Mouse (Mus musculus) MEL (cell line): ENCODE measurements around the gene Entpd8. TPM values are rescaled to one million over a fixed set of nuclear protein-coding genes. Genes with fewer than 3 reads are reported as not detected.
A peak's percentile ranks its signal among the peaks of the same experiment; 100 is the strongest.

Source experiments
- DNase-seq: peaks from one replicate; pipeline ENCODE4 v3.0.0; 2011; ENCODE audit warnings: low read depth, low spot score
- H3K27ac ChIP-seq: 2 replicates; pipeline ENCODE4 v1.5.1; 2012; ENCODE audit warnings: low read depth, mild to moderate bottlenecking, control low read depth, low read length, moderate library complexity; ENCODE audit not compliant: control insufficient read depth
- H3K27me3 ChIP-seq, 2 experiments: fragments of 150-350 bp in 1 of 2; sonication (generic) in 1 of 2; 2 replicates each; pipeline ENCODE4 v1.6.1; 2012; ENCODE audit warnings: low read length in 2 of 2, mild to moderate bottlenecking in 2 of 2, improper control_type of control experiment in 1 of 2, moderate library complexity in 1 of 2; ENCODE audit not compliant: insufficient read depth in 2 of 2, control insufficient read depth in 1 of 2
- H3K36me3 ChIP-seq, 2 experiments: 2 replicates each; pipeline ENCODE4 v1.6.1; 2012 to 2014; ENCODE audit warnings: low read length in 2 of 2, improper control_type of control experiment in 1 of 2, inconsistent platforms in 1 of 2, mild to moderate bottlenecking in 1 of 2; ENCODE audit not compliant: insufficient read depth in 2 of 2, control insufficient read depth in 1 of 2
- H3K4me1 ChIP-seq, 2 experiments: fragments of 150-350 bp in 1 of 2; sonication (generic) in 1 of 2; 2 replicates each; pipeline ENCODE4 v1.6.1; 2012; ENCODE audit warnings: low read length in 2 of 2, improper control_type of control experiment in 1 of 2, mild to moderate bottlenecking in 1 of 2; ENCODE audit not compliant: insufficient read depth in 2 of 2, control insufficient read depth in 1 of 2
- H3K4me3 ChIP-seq, 2 experiments: fragments of 150-350 bp in 1 of 2; sonication (generic) in 1 of 2; 2 replicates each; pipeline ENCODE4 v1.5.1; 2012; ENCODE audit warnings: low read depth in 2 of 2, low read length in 2 of 2, mild to moderate bottlenecking in 2 of 2, moderate library complexity in 2 of 2, control low read depth in 1 of 2, improper control_type of control experiment in 1 of 2; ENCODE audit not compliant: control insufficient read depth in 1 of 2, insufficient read depth in 1 of 2
- H3K79me2 ChIP-seq: 2 replicates; pipeline ENCODE4 v1.6.1; 2012; ENCODE audit warnings: mild to moderate bottlenecking, low read length, moderate library complexity; ENCODE audit not compliant: control insufficient read depth, poor library complexity, insufficient read depth
- H3K9ac ChIP-seq: 2 replicates; pipeline ENCODE4 v1.6.1; 2012; ENCODE audit warnings: low read depth, mild to moderate bottlenecking, control low read depth, low read length, moderate library complexity; ENCODE audit not compliant: control insufficient read depth, poor library complexity, severe bottlenecking
- H3K9me3 ChIP-seq: fragments of 150-350 bp; sonication (generic); replicated peaks from 2 replicates; pipeline ENCODE4 v1.6.1; 2012; ENCODE audit warnings: mild to moderate bottlenecking, low read length, improper control_type of control experiment, moderate library complexity; ENCODE audit not compliant: insufficient read depth
- BHLHE40 ChIP-seq: IDR thresholded peaks from 2 replicates; pipeline ENCODE4 v1.6.1; 2012; ENCODE audit warnings: low read depth, mild to moderate bottlenecking, inconsistent platforms, low read length, improper control_type of control experiment, borderline replicate concordance
- CHD1 ChIP-seq: IDR thresholded peaks from 2 replicates; pipeline ENCODE4 v1.6.1; 2012; ENCODE audit warnings: low read depth, mild to moderate bottlenecking, inconsistent platforms, low read length, improper control_type of control experiment
- CHD2 ChIP-seq: IDR thresholded peaks from 2 replicates; pipeline ENCODE4 v1.6.1; 2011; ENCODE audit warnings: low read length, improper control_type of control experiment
- CTCF ChIP-seq, 3 experiments: IDR thresholded peaks in 2 of 3; conservative IDR thresholded peaks in 1 of 3; 2 replicates each; pipeline ENCODE4 v1.5.1; 2011 to 2012; ENCODE audit warnings: low read length in 3 of 3, low read depth in 2 of 3, mild to moderate bottlenecking in 2 of 3, improper control_type of control experiment in 1 of 3, inconsistent platforms in 1 of 3, mixed read lengths in 1 of 3, moderate library complexity in 1 of 3; ENCODE audit not compliant: control insufficient read depth in 1 of 3, insufficient read depth in 1 of 3, poor library complexity in 1 of 3, severe bottlenecking in 1 of 3
- EP300 ChIP-seq, 2 experiments: IDR thresholded peaks; 2 replicates each; pipeline ENCODE4 v1.6.1; 2011; ENCODE audit warnings: improper control_type of control experiment in 2 of 2, low read length in 2 of 2, low read depth in 1 of 2, mild to moderate bottlenecking in 1 of 2
- GATA1 ChIP-seq: IDR thresholded peaks from 2 replicates; pipeline ENCODE4 v1.6.1; 2011; ENCODE audit warnings: low read depth, low read length, improper control_type of control experiment
- HCFC1 ChIP-seq: IDR thresholded peaks from 2 replicates; pipeline ENCODE4 v1.6.1; 2012; ENCODE audit warnings: low read depth, mild to moderate bottlenecking, inconsistent platforms, low read length, improper control_type of control experiment, moderate library complexity
- JUND ChIP-seq: IDR thresholded peaks from 2 replicates; pipeline ENCODE4 v1.6.1; 2011; ENCODE audit warnings: low read depth, mild to moderate bottlenecking, improper control_type of control experiment, low read length
- KAT2A ChIP-seq: conservative IDR thresholded peaks from 2 replicates; pipeline ENCODE4 v1.6.1; 2012; ENCODE audit warnings: low read depth, low read length, improper control_type of control experiment, inconsistent platforms
- MAFK ChIP-seq: IDR thresholded peaks from 2 replicates; pipeline ENCODE4 v1.6.1; 2011; ENCODE audit warnings: low read depth, mild to moderate bottlenecking, low read length, improper control_type of control experiment, borderline replicate concordance
- MAX ChIP-seq: IDR thresholded peaks from 2 replicates; pipeline ENCODE4 v1.6.1; 2011; ENCODE audit warnings: low read length, improper control_type of control experiment
- MAZ ChIP-seq: IDR thresholded peaks from 2 replicates; pipeline ENCODE4 v1.6.1; 2012; ENCODE audit warnings: low read depth, mild to moderate bottlenecking, inconsistent platforms, low read length, improper control_type of control experiment
- MYC ChIP-seq: IDR thresholded peaks from 2 replicates; pipeline ENCODE4 v1.6.1; 2011; ENCODE audit warnings: low read depth, mild to moderate bottlenecking, low read length, improper control_type of control experiment, moderate library complexity
- NELFE ChIP-seq: IDR thresholded peaks from 2 replicates; pipeline ENCODE4 v1.6.1; 2011; ENCODE audit warnings: low read depth, low read length, improper control_type of control experiment
- NRF1 ChIP-seq: IDR thresholded peaks from 2 replicates; pipeline ENCODE4 v1.6.1; 2014; ENCODE audit warnings: low read depth, mild to moderate bottlenecking, inconsistent platforms, low read length, improper control_type of control experiment, moderate library complexity; ENCODE audit not compliant: poor library complexity, insufficient read depth, severe bottlenecking
- POLR2A ChIP-seq, 2 experiments: IDR thresholded peaks; 2 replicates each; pipeline ENCODE4 v1.6.1; 2011 to 2012; ENCODE audit warnings: low read length in 2 of 2, mild to moderate bottlenecking in 2 of 2, control low read depth in 1 of 2, improper control_type of control experiment in 1 of 2, low read depth in 1 of 2, moderate library complexity in 1 of 2; ENCODE audit not compliant: control insufficient read depth in 1 of 2, insufficient read depth in 1 of 2, poor library complexity in 1 of 2
- POLR2AphosphoS5 ChIP-seq: IDR thresholded peaks from 2 replicates; pipeline ENCODE4 v1.6.1; 2012; ENCODE audit warnings: low read depth, borderline replicate concordance, mild to moderate bottlenecking, inconsistent platforms, low read length, moderate library complexity, mixed read lengths
- RCOR1 ChIP-seq: IDR thresholded peaks from 2 replicates; pipeline ENCODE4 v1.6.1; 2012; ENCODE audit warnings: low read depth, mild to moderate bottlenecking, inconsistent platforms, low read length, improper control_type of control experiment
- SMC3 ChIP-seq: IDR thresholded peaks from 2 replicates; pipeline ENCODE4 v1.6.1; 2011; ENCODE audit warnings: low read depth, low read length, improper control_type of control experiment
- TAL1 ChIP-seq: IDR thresholded peaks from 2 replicates; pipeline ENCODE4 v1.6.1; 2012; ENCODE audit warnings: mild to moderate bottlenecking, inconsistent platforms, low read length, moderate library complexity, mixed read lengths
- TBP ChIP-seq: IDR thresholded peaks from 2 replicates; pipeline ENCODE4 v1.8.0; 2011; ENCODE audit warnings: low read depth, low read length, improper control_type of control experiment
- TCF12 ChIP-seq: IDR thresholded peaks from 2 replicates; pipeline ENCODE4 v1.6.1; 2014; ENCODE audit warnings: low read depth, mild to moderate bottlenecking, inconsistent platforms, low read length, improper control_type of control experiment, moderate library complexity
- UBTF ChIP-seq: IDR thresholded peaks from 2 replicates; pipeline ENCODE4 v1.6.1; 2012; ENCODE audit warnings: low read depth, mild to moderate bottlenecking, inconsistent platforms, low read length, improper control_type of control experiment, moderate library complexity, borderline replicate concordance; ENCODE audit not compliant: insufficient read depth
- USF2 ChIP-seq, 2 experiments: IDR thresholded peaks; 2 replicates each; pipeline ENCODE4 v1.6.1; 2011 to 2012; ENCODE audit warnings: improper control_type of control experiment in 2 of 2, low read length in 2 of 2, borderline replicate concordance in 1 of 2, inconsistent platforms in 1 of 2, low read depth in 1 of 2, mild to moderate bottlenecking in 1 of 2; ENCODE audit not compliant: insufficient read depth in 1 of 2
- ZKSCAN1 ChIP-seq: IDR thresholded peaks from 2 replicates; pipeline ENCODE4 v1.6.1; 2012; ENCODE audit warnings: low read depth, mild to moderate bottlenecking, inconsistent platforms, low read length, improper control_type of control experiment, moderate library complexity
- polyA plus RNA-seq, 2 experiments: library from polyadenylated mRNA; stranded (reverse) in 1 of 2; unstranded in 1 of 2; fragments of >175 nt in 1 of 2; fragments of >200 nt in 1 of 2; gene quantifications; 2 replicates each; pipeline versions ENCODE4 v1.2.1 to v1.2.4; 2012; ENCODE audit warnings: low replicate concordance in 2 of 2, low read depth in 1 of 2; ENCODE audit not compliant: insufficient read length in 2 of 2, insufficient read depth in 1 of 2, missing spikeins in 1 of 2
- total RNA-seq: library from RNA; depleted of rRNA; stranded (reverse); fragments of 300-350 nt; gene quantifications from 2 replicates; pipeline ENCODE4 v1.2.3, GENCODE M21; 2012

Entpd8 gene
- total and polyA plus RNA-seq, 3 experiments = not detected

DNA sequence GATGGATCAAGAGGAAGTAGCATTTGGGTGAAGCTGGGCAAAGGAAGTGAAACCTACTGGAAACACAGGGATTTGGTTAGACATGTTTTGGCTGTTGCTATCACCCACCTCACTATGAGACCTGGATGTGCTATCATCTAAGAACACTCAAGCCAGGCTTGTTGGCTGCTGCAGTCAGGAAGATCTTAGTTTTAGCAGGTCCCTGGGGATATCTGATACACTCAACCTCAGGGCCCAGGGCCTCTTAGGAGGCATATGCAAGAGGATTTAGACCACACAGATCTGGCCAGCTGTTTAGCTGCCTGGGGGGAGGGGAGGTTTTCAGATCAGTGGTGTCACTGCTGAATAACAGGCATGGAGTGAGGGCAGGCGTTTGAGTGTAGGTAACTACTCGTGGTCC lies 35.3 kb downstream of the Entpd8 start (continued):
- TF ChIP-seq USF2 (IDR thresholded peaks at IDR 0.05; ENCODE audit: borderline replicate concordance in 1 of 2, insufficient read depth in 1 of 2, low read depth in 1 of 2, low read length in 2 of 2) = no peak
- no peak for TF ChIP-seq MAZ
- TF ChIP-seq POLR2A (IDR thresholded peaks at IDR 0.05; ENCODE audit: control insufficient read depth in 1 of 2, insufficient read depth in 1 of 2, low read depth in 1 of 2, low read length in 2 of 2, poor library complexity in 1 of 2) = no peak
- peak; percentile 80 for TF ChIP-seq GATA1
- TF ChIP-seq CHD2 = peak; percentile 20; the same call in 1 of the 2 replicates
- peak; percentile 29; the same call in 1 of the 2 replicates for TF ChIP-seq BHLHE40
- TF ChIP-seq NELFE = 0 out of 2 replicates have a peak, but pooled peaks have one; percentile 17
- TF ChIP-seq UBTF = no peak
- TF ChIP-seq CTCF (IDR thresholded peaks at IDR 0.05 in 2 of 3, conservative IDR thresholded peaks at IDR 0.05 in 1 of 3; ENCODE audit: control insufficient read depth in 1 of 3, insufficient read depth in 1 of 3, low read depth in 2 of 3, low read length in 3 of 3, poor library complexity in 1 of 3, severe bottlenecking in 1 of 3) = no peak
- TF ChIP-seq KAT2A = no peak; the same call in 1 of the 2 replicates
- no peak for TF ChIP-seq SMC3
- no peak for TF ChIP-seq CHD1
- TF ChIP-seq RCOR1 = peak; percentile 68

DNA sequence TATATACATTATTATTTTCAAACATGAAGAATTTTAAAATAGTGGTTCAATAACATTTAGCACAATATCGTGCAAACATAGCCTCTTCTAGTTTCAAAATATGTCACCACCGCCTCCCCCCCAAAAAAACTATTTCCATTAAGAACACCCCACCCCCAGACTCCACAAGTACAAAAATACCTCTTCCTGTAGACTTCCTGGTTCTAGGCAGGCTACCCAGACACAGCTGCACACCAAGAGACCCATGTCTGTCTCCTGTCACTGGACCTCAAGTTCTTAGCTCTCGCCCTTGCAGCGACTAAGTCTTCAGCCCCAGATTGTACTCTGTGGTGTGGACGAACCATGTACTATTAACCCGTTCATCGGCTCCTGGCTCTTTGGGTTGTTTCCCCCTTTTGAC lies 40.9 kb downstream of the Entpd8 start:
- H3K4me3 ChIP-seq = no peak overlapping the region
- peaks cover 6 to 11% of the 10 kb centered on the region in 2 experiments for H3K4me1 ChIP-seq
- peaks cover 0 to 4% of the 10 kb centered on the region in 2 experiments; a peak in 2 of 4 replicates for H3K36me3 ChIP-seq
- TF ChIP-seq JUND = no peak
- no peak for TF ChIP-seq GATA1
- TF ChIP-seq HCFC1 = no peak
- no peak for TF ChIP-seq RCOR1
- no peak for TF ChIP-seq CTCF (IDR thresholded peaks at IDR 0.05 in 2 of 3, conservative IDR thresholded peaks at IDR 0.05 in 1 of 3; ENCODE audit: control insufficient read depth in 1 of 3, insufficient read depth in 1 of 3, low read depth in 2 of 3, low read length in 3 of 3, poor library complexity in 1 of 3, severe bottlenecking in 1 of 3)
- TF ChIP-seq TCF12 = no peak
- TF ChIP-seq MAFK = no peak
- no peak for TF ChIP-seq CHD2
- no peak for TF ChIP-seq SMC3
- no peak for TF ChIP-seq KAT2A
- no peak for TF ChIP-seq MYC
- no peak for TF ChIP-seq TAL1
- TF ChIP-seq MAX = no peak
- no peak for TF ChIP-seq TBP
- no peak for TF ChIP-seq NRF1
- TF ChIP-seq POLR2AphosphoS5 = no peak
- no peak for TF ChIP-seq MAZ
- TF ChIP-seq ZKSCAN1 = no peak
- no peak for TF ChIP-seq EP300 (IDR thresholded peaks at IDR 0.05; ENCODE audit: low read depth in 1 of 2, low read length in 2 of 2)
- no peak for TF ChIP-seq NELFE
- TF ChIP-seq, all 39 proteins: peak for 0
- H3K9ac ChIP-seq = no peak overlapping the region
- no peak overlapping the region for H3K27ac ChIP-seq
- H3K79me2 ChIP-seq = no peaks in the 10 kb centered on the region
- no peaks in the 10 kb centered on the region for H3K27me3 ChIP-seq
- DNase-seq = no peak
- H3K9me3 ChIP-seq = no peaks in the 10 kb centered on the region
